Mouse (Mus musculus) embryonic fibroblast, embryonic 13.5 days (primary cell): Measurements from ENCODE around the gene Gm21972. TPM values are rescaled to one million over a fixed set of nuclear protein-coding genes. Genes with fewer than 3 reads are reported as not detected.

Experiments used
- H3K27ac ChIP-seq: 2 replicates; pipeline ENCODE4 v1.5.1; 2012; ENCODE audit warnings: low read length, control low read depth, inconsistent platforms; ENCODE audit not compliant: insufficient read depth
- H3K4me1 ChIP-seq: 2 replicates; pipeline ENCODE4 v1.6.1; 2011; ENCODE audit warnings: low read length; ENCODE audit not compliant: control insufficient read depth, insufficient read depth
- H3K4me3 ChIP-seq: 2 replicates; pipeline ENCODE4 v1.5.1; 2011; ENCODE audit warnings: mild to moderate bottlenecking, control low read depth, low read length; ENCODE audit not compliant: insufficient read depth
- CTCF ChIP-seq: IDR thresholded peaks from 2 replicates; pipeline ENCODE4 v1.5.1; 2011; ENCODE audit warnings: mild to moderate bottlenecking, control low read depth, low read length, moderate library complexity, borderline replicate concordance; ENCODE audit not compliant: insufficient read depth
- POLR2A ChIP-seq: IDR thresholded peaks from 2 replicates; pipeline ENCODE4 v1.6.1; 2011; ENCODE audit warnings: low read depth, mild to moderate bottlenecking, control low read depth, low read length, moderate library complexity
- polyA plus RNA-seq: library from polyadenylated mRNA; stranded (reverse); fragments of >200 nt; gene quantifications from 2 replicates; pipeline ENCODE4 v1.2.4, GENCODE M21; 2011; ENCODE audit warnings: low read depth; ENCODE audit not compliant: missing spikeins, insufficient read length

The Gm21972 gene
- polyA plus RNA-seq, 1 experiment: 10.5 TPM

DNA sequence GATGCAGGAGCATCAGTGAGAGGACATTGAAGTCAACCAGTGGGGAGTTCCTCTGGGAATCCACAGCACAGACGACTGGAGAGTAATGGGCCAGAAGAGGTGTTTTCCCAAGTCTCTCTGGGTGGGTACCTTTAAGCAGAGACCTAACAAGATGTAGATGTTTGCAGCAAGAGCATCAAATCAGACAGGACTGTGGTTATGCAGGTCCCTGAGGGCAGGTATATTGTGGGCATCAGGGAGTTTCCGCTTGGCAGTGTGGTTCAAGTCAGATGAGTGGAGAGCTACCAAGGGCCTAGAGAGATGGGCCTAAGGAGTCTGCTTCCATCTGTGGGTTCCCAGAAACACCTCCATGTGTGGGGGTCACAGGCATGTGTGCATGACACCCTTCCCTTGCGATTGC, 22.6 kb downstream of the Gm21972 start:
- Histone ChIP-seq H3K4me3 (no peak overlapping the region), H3K27ac (no peak overlapping the region), H3K4me1 (0 out of 2 replicates have a peak, but pooled peaks cover 3% of the 10 kb centered on the region)
- TF ChIP-seq CTCF: no peak
- TF ChIP-seq POLR2A: no peak

DNA sequence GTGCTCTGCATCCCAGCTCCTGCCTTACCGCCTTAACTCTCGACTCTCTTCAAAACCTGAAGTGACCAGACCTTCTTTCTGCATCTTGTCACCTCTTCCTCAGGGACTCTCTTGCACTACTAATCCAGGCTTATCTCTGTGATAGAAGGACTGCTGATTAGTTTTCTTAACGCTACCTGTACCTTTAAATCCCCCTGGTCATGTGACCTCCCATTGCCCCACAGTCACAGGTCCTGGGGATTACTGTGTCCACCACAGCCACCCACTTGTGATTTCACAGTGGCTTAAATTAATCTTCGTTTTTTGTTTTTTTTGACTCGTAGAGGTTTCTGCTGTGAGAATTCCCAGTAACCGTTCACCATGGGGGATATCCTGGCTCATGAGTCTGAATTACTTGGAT, 23.2 kb downstream of the Gm21972 start:
- no peak for TF ChIP-seq POLR2A
- Histone ChIP-seq H3K4me3 (no peak overlapping the region), H3K4me1 (0 out of 2 replicates have a peak, but pooled peaks cover 3% of the 10 kb centered on the region), H3K27ac (no peak overlapping the region)

- H3K4me1 ChIP-seq: 0 out of 2 replicates have a peak, but pooled peaks cover 3% of the 10 kb centered on the region
- no peak overlapping the region for H3K4me3 ChIP-seq
- H3K27ac ChIP-seq: no peak overlapping the region
- TF ChIP-seq CTCF: no peak
- TF ChIP-seq POLR2A: no peak
Observed at GRCm38 (mm10) chr1:86160059-86160458, 26.6 kb downstream of the Gm21972 start.

- no peak overlapping the region for H3K27ac ChIP-seq
- H3K4me3 ChIP-seq: no peak overlapping the region
- TF ChIP-seq CTCF (no peak), POLR2A (no peak)
- H3K4me1 ChIP-seq: no peaks in the 10 kb centered on the region
Observed at GRCm38 (mm10) chr1:86160479-86160878, 27.0 kb downstream of the Gm21972 start.

DNA sequence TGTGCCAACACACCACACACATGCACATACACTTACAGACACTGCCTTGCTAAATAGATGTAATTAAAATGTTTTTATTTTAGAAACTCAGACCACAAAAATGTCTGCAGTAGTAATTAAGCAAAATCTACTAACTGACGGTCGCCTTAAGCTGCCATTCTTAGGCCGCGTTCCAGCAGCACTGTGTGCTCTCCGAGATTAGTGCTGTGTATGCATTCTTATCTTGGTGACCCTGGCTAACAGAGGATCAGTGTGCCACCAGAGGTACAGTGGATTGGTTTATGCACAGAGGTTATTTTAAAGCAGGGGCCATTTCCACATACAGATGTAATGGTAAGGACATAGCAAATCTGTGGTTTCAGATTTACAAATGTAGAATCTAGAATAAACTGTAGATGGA, 27.6 kb downstream of the Gm21972 start:
- Histone ChIP-seq H3K4me3 (no peak overlapping the region), H3K27ac (no peak overlapping the region), H3K4me1 (no peaks in the 10 kb centered on the region)
- TF ChIP-seq CTCF (no peak), POLR2A (no peak)

DNA sequence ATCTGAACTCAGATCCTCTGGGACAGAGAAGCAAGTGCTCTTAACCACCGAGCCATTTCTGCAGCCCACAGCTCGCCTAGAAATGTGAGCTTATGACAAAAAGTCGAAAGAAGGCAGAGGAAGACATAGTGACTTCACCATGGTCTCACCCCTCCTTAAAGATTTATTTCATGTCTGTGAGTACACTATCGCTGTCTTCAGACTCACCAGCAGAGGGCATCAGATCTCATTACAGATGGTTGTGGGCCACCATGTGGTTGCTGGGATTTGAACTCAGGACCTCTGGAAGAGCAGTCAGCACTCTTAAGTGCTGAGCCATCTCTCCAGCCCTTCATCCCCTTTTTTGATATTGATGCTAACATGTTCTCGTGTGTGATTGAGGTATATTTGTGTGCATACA, 41.2 kb downstream of the Gm21972 start:
- H3K4me3 ChIP-seq: no peak overlapping the region
- no peak for TF ChIP-seq POLR2A
- no peak for TF ChIP-seq CTCF
- H3K4me1 ChIP-seq: no peaks in the 10 kb centered on the region
- no peak overlapping the region for H3K27ac ChIP-seq

DNA sequence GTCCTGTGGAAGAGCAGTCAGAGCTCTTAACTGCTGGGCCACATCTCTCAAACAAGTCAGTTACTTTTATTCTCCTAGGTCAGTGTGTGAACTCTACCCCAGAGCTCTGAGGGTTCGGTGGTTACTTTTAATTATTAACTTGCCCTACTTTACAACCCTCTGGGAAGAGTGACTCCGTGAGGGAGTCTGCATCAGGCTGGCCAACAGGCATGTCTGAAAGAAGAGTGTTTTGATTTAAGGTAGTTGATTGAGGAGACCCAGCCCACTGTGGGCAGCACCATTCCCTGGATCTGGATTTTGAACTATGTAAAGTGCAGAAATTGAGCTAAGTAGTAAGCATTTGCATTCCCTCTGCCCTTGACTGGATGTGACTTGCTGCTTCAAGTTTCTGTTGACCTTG, 42.6 kb downstream of the Gm21972 start:
- Histone ChIP-seq H3K27ac (no peak overlapping the region), H3K4me1 (no peaks in the 10 kb centered on the region), H3K4me3 (no peak overlapping the region)
- TF ChIP-seq POLR2A: no peak
- TF ChIP-seq CTCF: no peak

- Histone ChIP-seq H3K4me3 (no peak overlapping the region), H3K4me1 (no peaks in the 10 kb centered on the region), H3K27ac (no peak overlapping the region)
- TF ChIP-seq POLR2A: no peak
- TF ChIP-seq CTCF: peak; percentile 97
Observed at GRCm38 (mm10) chr1:86178462-86179253, 45.2 kb downstream of the Gm21972 start.

DNA sequence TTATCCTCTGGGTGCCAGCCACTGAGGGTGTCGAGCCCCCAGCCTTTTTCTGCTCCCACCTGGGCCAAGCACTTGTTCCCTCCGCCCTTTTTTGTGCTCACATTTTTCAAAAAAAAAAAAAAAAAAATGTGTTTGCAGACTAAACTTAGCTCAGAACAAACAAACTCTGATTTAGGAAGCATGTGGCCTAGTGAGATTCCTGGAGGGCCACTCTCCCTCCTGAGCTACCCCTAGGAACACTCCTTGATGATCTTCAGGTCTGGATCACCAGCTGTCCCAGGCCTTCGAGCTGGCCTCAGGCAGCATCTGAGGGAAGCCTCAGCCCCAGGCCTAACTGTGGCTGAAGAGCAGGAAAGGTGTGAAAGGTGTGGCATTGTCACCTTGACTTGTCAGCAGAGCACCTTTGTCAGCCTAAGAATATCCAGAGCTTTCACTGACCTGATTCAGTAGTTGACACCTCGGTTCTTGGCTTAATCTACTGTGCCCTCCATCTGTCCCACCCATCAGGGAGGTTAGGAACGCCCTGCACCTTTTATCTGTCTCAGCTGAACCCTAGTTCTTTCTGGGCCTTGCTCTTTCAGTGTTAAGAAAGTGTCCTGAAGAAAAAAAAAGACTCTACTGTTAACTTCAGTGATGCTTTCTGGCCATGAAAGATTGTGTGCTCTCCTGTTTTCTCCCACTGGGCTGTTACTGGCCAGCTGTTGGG, 48.7 kb downstream of the Gm21972 start:
- TF ChIP-seq CTCF (no peak), POLR2A (no peak)
- H3K4me3 ChIP-seq: no peak overlapping the region
- no peaks in the 10 kb centered on the region for H3K4me1 ChIP-seq
- H3K27ac ChIP-seq: no peak overlapping the region
